Mouse (Mus musculus) thymus, postnatal 14 days (tissue): ENCODE measurements around the gene Olfr1315-ps1.

Experiments used
- DNase-seq: peaks from one replicate; pipeline ENCODE4 v3.0.0; 2021

Gene Olfr1315-ps1

GRCm38 (mm10) chr2:112115340-112115739, at the start of gene Olfr1315-ps1:
Gene Olfr1315-ps1, minus strand, starts transcription at chr2:112115440.
- DNase-seq = no peak

GRCm38 (mm10) chr2:112153898-112154297, 38.7 kb upstream of the Olfr1315-ps1 start, which contains the start of gene Olfr1318:
Gene Olfr1318, plus strand, starts transcription at chr2:112154198.
- no peak for DNase-seq

GRCm38 (mm10) chr2:112140029-112140428, 24.8 kb upstream of the Olfr1315-ps1 start, which contains the start of gene Olfr1317:
Gene Olfr1317, plus strand, starts transcription at chr2:112140329.
- DNase-seq = no peak

GRCm38 (mm10) chr2:112134877-112135276, 19.6 kb upstream of the Olfr1315-ps1 start, which contains the start of gene Olfr1316:
Gene Olfr1316, minus strand, starts transcription at chr2:112134977.
- DNase-seq = no peak

- DNase-seq = no peak
These were observed 18.6 kb downstream of the Olfr1315-ps1 start, which contains the start of gene Olfr1314 for GRCm38 (mm10) chr2:112096681-112097080. Gene Olfr1314, minus strand, starts transcription at chr2:112096781.

GRCm38 (mm10) chr2:112077743-112078142, 37.5 kb downstream of the Olfr1315-ps1 start, which contains the start of gene Olfr1313:
Gene Olfr1313, minus strand, starts transcription at chr2:112077843.
- DNase-seq = no peak
